Mouse (Mus musculus) erythroblast, embryonic 14.5 days (primary cell): Measurements from ENCODE around the gene Uhrf1bp1l.

ENCODE experiments used
- GATA1 ChIP-seq: IDR thresholded peaks from 2 replicates; pipeline ENCODE4 v1.6.1; 2012; ENCODE audit warnings: low read length, inconsistent platforms, mixed read lengths
- TAL1 ChIP-seq: IDR thresholded peaks from 3 replicates; pipeline ENCODE4 v1.6.1; 2012; ENCODE audit warnings: low read length, inconsistent platforms, mixed read lengths

DNA sequence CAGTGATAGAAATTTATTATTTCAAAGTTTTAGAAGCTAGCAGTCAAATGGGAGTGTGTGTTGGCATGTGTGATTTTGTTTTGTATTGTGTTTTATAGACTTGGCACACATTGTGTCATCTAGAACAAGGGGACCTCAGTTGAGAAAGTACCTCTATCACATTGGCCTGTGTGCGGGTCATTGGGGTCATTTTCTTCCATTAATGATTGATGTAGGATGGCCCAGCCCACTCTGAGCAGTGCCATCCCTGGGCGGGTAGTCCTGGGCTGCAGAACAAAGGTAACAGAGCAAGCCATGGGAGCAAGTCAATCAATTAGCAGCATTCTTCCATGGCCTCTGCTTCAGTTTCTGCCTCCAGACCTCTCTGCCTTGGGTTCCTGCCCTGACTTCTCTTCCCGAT, 94.0 kb downstream of the Uhrf1bp1l start:
- no peak for TF ChIP-seq GATA1
- no peak for TF ChIP-seq TAL1
